Mouse (Mus musculus) stomach, postnatal 0 days (tissue): ENCODE results near the gene Cys1.

Experiments used
- CTCF ChIP-seq: IDR thresholded peaks from 2 replicates; pipeline ENCODE4 v1.5.1; 2016; ENCODE audit warnings: antibody characterized with exemption, low read depth, mild to moderate bottlenecking, moderate library complexity
- EP300 ChIP-seq: optimal IDR thresholded peaks from 2 replicates; pipeline ENCODE3; 2016; ENCODE audit warnings: antibody characterized with exemption

- no peak for TF ChIP-seq CTCF
- no peak for TF ChIP-seq EP300
Measured at GRCm38 (mm10) chr12:24619436-24619835, 62.2 kb downstream of the Cys1 start.
